Mouse (Mus musculus) E14TG2a.4 (cell line): ENCODE data around the gene Lemd2.

Experiments
- H3K27me3 ChIP-seq: 2 replicates; pipeline ENCODE4 v1.6.1; 2014; ENCODE audit warnings: low read length, control low read depth; ENCODE audit not compliant: insufficient read depth
- H3K36me3 ChIP-seq: 2 replicates; pipeline ENCODE4 v1.6.1; 2014; ENCODE audit warnings: low read length, control low read depth; ENCODE audit not compliant: insufficient read depth
- H3K4me1 ChIP-seq: replicated peaks from 2 replicates; pipeline ENCODE4 v1.6.1; 2014; ENCODE audit warnings: low read depth, low read length, control low read depth
- H3K4me3 ChIP-seq: replicated peaks from 2 replicates; pipeline ENCODE4 v1.5.1; 2014; ENCODE audit warnings: mild to moderate bottlenecking, low read length
- H3K9me3 ChIP-seq: 2 replicates; pipeline ENCODE4 v1.6.1; 2014; ENCODE audit warnings: low read length, control low read depth
- CTCF ChIP-seq: conservative IDR thresholded peaks from 2 replicates; pipeline ENCODE4 v1.5.1; 2014; ENCODE audit warnings: low read length
- NANOG ChIP-seq: IDR thresholded peaks from 2 replicates; pipeline ENCODE4 v1.6.1; 2014; ENCODE audit warnings: borderline replicate concordance, low read length, mixed read lengths
- POU5F1 ChIP-seq: IDR thresholded peaks from 2 replicates; pipeline ENCODE4 v1.6.1; 2014; ENCODE audit warnings: low read length, borderline replicate concordance

The Lemd2 gene

DNA sequence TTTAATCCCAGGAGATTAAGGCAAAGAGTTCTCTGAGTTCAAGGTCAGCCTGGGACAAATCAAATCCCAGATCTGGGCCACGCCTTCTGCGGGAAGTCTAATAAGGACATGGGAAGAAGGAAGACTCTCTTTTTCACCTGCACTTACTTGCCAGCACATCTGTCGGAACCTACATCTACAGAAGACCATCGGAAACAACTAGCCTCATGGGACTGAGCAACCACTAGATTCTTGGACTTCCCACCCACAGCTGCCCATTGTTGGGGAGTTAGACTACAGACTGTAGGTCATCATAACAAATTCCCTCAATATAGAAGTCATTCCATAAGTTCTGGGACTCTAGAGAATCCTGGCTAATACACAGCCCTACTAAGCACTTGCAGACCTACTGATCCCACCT lies 35.7 kb downstream of the Lemd2 start:
- H3K4me1 ChIP-seq, result peaks cover 5% of the 10 kb centered on the region; the same call in 1 of the 2 replicates
- TF ChIP-seq CTCF (no peak), POU5F1 (no peak), NANOG (no peak)
- peaks cover 3% of the 10 kb centered on the region; the same call in 1 of the 2 replicates for H3K27me3 ChIP-seq
- H3K9me3 ChIP-seq, result no peaks in the 10 kb centered on the region
- H3K4me3 ChIP-seq, result no peak overlapping the region
- no peaks in the 10 kb centered on the region for H3K36me3 ChIP-seq

GRCm38 (mm10) chr17:27167545-27167944 lies 36.7 kb downstream of the Lemd2 start, which contains the start of gene Ip6k3:
TSS of gene Ip6k3 (minus strand) at chr17:27167795.
- Histone ChIP-seq H3K36me3 (no peaks in the 10 kb centered on the region), H3K4me3 (no peak within 1 kb of the TSS), H3K27me3 (peaks cover 3% of the 10 kb centered on the region; the same call in 1 of the 2 replicates), H3K4me1 (peaks cover 8% of the 10 kb centered on the region), H3K9me3 (no peaks in the 10 kb centered on the region)
- TF ChIP-seq CTCF (no peak), POU5F1 (no peak), NANOG (no peak)

- no peaks in the 10 kb centered on the region for H3K9me3 ChIP-seq
- TF ChIP-seq POU5F1, result no peak
- no peak for TF ChIP-seq NANOG
- TF ChIP-seq CTCF, result no peak
- no peaks in the 10 kb centered on the region for H3K36me3 ChIP-seq
- H3K4me1 ChIP-seq, result peaks cover 8% of the 10 kb centered on the region
- peaks cover 3% of the 10 kb centered on the region; the same call in 1 of the 2 replicates for H3K27me3 ChIP-seq
- H3K4me3 ChIP-seq, result no peak overlapping the region
Observed at GRCm38 (mm10) chr17:27166901-27167300, 37.4 kb downstream of the Lemd2 start.

GRCm38 (mm10) chr17:27165054-27165773 lies 39.1 kb downstream of the Lemd2 start:
- Histone ChIP-seq H3K9me3 (no peaks in the 10 kb centered on the region), H3K27me3 (peaks cover 8% of the 10 kb centered on the region; the same call in 1 of the 2 replicates), H3K4me3 (no peak overlapping the region), H3K4me1 (peaks cover 8% of the 10 kb centered on the region), H3K36me3 (no peaks in the 10 kb centered on the region)
- peak; percentile 37 for TF ChIP-seq CTCF
- no peak for TF ChIP-seq NANOG

GRCm38 (mm10) chr17:27160905-27161304 lies 43.4 kb downstream of the Lemd2 start:
- Histone ChIP-seq H3K27me3 (peaks cover 5% of the 10 kb centered on the region; the same call in 1 of the 2 replicates), H3K9me3 (no peaks in the 10 kb centered on the region), H3K36me3 (no peaks in the 10 kb centered on the region), H3K4me3 (no peak overlapping the region), H3K4me1 (peaks cover 8% of the 10 kb centered on the region)
- TF ChIP-seq POU5F1 (no peak), CTCF (no peak), NANOG (no peak)

- Histone ChIP-seq H3K4me1 (peaks cover 15% of the 10 kb centered on the region), H3K27me3 (peaks cover 20% of the 10 kb centered on the region), H3K9me3 (no peaks in the 10 kb centered on the region), H3K4me3 (no peak overlapping the region), H3K36me3 (no peaks in the 10 kb centered on the region)
- no peak for TF ChIP-seq CTCF
- no peak for TF ChIP-seq POU5F1
- no peak for TF ChIP-seq NANOG
Observed at GRCm38 (mm10) chr17:27159169-27159568, 45.1 kb downstream of the Lemd2 start.

DNA sequence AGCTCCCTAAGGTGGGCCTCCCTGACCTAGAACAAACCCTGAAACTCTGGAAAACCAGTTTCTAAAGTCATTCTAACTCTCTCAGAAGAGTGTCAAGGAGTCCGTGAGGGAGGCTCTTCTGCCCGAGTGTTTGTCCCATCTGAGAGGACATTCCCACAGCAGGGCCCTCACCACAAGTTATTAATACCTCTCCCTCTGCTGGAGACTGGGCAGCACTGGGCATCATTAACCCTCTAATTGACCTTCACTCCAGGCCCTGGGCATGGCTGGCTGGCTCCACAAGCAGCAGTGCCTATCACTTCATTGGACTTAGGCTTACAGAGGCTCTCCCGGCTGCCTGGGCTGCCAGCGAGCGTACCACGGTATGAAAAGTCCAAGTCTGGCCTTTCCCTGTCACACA lies 45.8 kb downstream of the Lemd2 start:
- peaks cover 16% of the 10 kb centered on the region for H3K4me1 ChIP-seq
- H3K36me3 ChIP-seq, result no peaks in the 10 kb centered on the region
- no peak overlapping the region for H3K4me3 ChIP-seq
- H3K27me3 ChIP-seq, result peaks cover 27% of the 10 kb centered on the region
- no peaks in the 10 kb centered on the region for H3K9me3 ChIP-seq
- no peak for TF ChIP-seq CTCF
- TF ChIP-seq POU5F1, result no peak
- no peak for TF ChIP-seq NANOG

- H3K27me3 ChIP-seq, result peaks cover 35% of the 10 kb centered on the region
- H3K4me1 ChIP-seq, result peaks cover 23% of the 10 kb centered on the region
- TF ChIP-seq CTCF (no peak), NANOG (no peak)
- H3K9me3 ChIP-seq, result no peaks in the 10 kb centered on the region
- no peak overlapping the region for H3K4me3 ChIP-seq
- no peaks in the 10 kb centered on the region for H3K36me3 ChIP-seq
Observed at GRCm38 (mm10) chr17:27155752-27156151, 48.5 kb downstream of the Lemd2 start.

GRCm38 (mm10) chr17:27154881-27155280 lies 49.4 kb downstream of the Lemd2 start:
- Histone ChIP-seq H3K4me1 (peaks cover 23% of the 10 kb centered on the region), H3K9me3 (no peaks in the 10 kb centered on the region)
- no peak for TF ChIP-seq POU5F1
- no peak for TF ChIP-seq CTCF
- no peak for TF ChIP-seq NANOG

More at GRCm38 (mm10) chr17:27154881-27155280, 49.4 kb downstream of the Lemd2 start:
- no peak overlapping the region for H3K4me3 ChIP-seq
- peaks cover 37% of the 10 kb centered on the region for H3K27me3 ChIP-seq
- H3K36me3 ChIP-seq, result no peaks in the 10 kb centered on the region
